Mouse (Mus musculus) cerebellum, postnatal 36 days (tissue): ENCODE measurements around the gene Gm4788.
"Not testable (repeated sequence)": the region's sequence is repeated elsewhere in the genome, so short reads cannot be mapped to it uniquely, and the experiment has no call there.

Source experiments
- DNase-seq, 2 experiments: peaks; one replicate each; pipeline ENCODE4 v3.0.0; 2021 to 2022; ENCODE audit warnings: mixed read lengths in 2 of 2

The Gm4788 gene

DNA sequence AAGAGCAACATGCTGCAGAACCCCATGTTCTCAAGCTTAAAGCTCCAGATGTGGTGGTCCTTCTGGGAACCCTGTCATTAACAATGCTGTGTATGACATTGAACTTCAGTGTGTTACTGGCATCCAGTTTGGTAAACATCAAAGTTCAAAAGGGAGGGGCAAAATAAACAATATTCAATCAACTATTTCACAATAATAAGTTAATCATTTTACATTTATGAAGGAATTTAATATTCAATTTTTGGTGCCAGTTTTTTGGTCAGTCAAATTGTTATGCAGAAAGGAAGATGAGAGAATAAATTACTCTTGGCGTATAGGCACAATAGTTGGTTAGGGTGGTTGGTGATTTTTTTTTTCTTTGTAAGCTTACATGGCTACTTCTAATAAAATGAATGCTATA lies at the start of gene Gm4788:
Gm4788 (minus strand) TSS at position 101 of the 400 bp plus-strand sequence.
- no peak for DNase-seq

- DNase-seq = no peak
These were observed 27.6 kb upstream of the Gm4788 start for GRCm38 (mm10) chr1:139808594-139808993.

GRCm38 (mm10) chr1:139769913-139770312 lies 11.1 kb downstream of the Gm4788 start:
- DNase-seq = not testable (repeated sequence)

DNA sequence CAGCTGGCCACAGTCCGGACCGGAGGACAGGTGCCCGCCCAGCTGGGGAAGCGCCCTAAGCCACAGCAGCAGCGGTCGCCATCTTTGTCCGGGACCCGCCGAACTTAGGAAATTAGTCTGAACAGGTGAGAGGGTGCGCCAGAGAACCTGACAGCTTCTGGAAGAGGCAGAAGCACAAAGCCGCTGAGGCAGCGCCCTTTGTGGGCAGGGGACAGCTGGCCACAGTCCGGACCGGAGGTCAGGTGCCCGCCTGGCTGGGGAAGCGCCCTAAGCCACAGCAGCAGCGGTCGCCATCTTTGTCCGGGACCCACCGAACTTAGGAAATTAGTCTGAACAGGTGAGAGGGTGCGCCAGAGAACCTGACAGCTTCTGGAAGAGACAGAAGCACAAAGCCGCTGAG lies 64.4 kb downstream of the Gm4788 start:
- not testable (repeated sequence) for DNase-seq

- DNase-seq = not testable (repeated sequence)
These were observed 64.8 kb downstream of the Gm4788 start for GRCm38 (mm10) chr1:139716249-139716648.

- DNase-seq = not testable (repeated sequence)
These were observed 131.1 kb downstream of the Gm4788 start for GRCm38 (mm10) chr1:139649921-139650320.
